Mouse (Mus musculus) limb, embryonic 11.5 days (tissue): Measurements from ENCODE around the gene Mcm5. TPM values are rescaled to one million over a fixed set of nuclear protein-coding genes. Genes with fewer than 3 reads are reported as not detected.
A peak's percentile ranks its signal among the peaks of the same experiment; 100 is the strongest.

Experiments
- ATAC-seq: fragments of 200-750 bp; cut with Nextera tagmentation; 2 replicates; pipeline ENCODE4 v1.8.0; 2017; ENCODE audit warnings: low read depth; ENCODE audit not compliant: insufficient number of reproducible peaks, low FRiP score, low TSS enrichment
- DNase-seq: peaks from one replicate; pipeline ENCODE4 v3.0.0-alpha.2; 2015; ENCODE audit warnings: low spot score
- H3K27ac ChIP-seq: fragments of 300-500 bp; sonication (generic); replicated peaks from 2 replicates; pipeline ENCODE4 v1.5.1; 2014; ENCODE audit warnings: low read depth, mild to moderate bottlenecking, low read length
- H3K27me3 ChIP-seq: fragments of 300-500 bp; sonication (generic); 2 replicates; pipeline ENCODE4 v1.6.1; 2014; ENCODE audit warnings: mild to moderate bottlenecking, low read length, mixed read lengths; ENCODE audit not compliant: control insufficient read depth, insufficient read depth
- H3K36me3 ChIP-seq: fragments of 300-500 bp; sonication (generic); 2 replicates; pipeline ENCODE4 v1.6.1; 2014; ENCODE audit warnings: mild to moderate bottlenecking, low read length, moderate library complexity, mixed read lengths; ENCODE audit not compliant: control insufficient read depth, insufficient read depth
- H3K4me1 ChIP-seq: fragments of 300-500 bp; sonication (generic); 2 replicates; pipeline ENCODE4 v1.6.1; 2014; ENCODE audit warnings: low read length, mixed read lengths; ENCODE audit not compliant: control insufficient read depth, insufficient read depth
- H3K4me2 ChIP-seq: fragments of 300-500 bp; sonication (generic); 2 replicates; pipeline ENCODE4 v1.6.1; 2014; ENCODE audit warnings: low read depth, mild to moderate bottlenecking, moderate library complexity; ENCODE audit not compliant: severe bottlenecking
- H3K4me3 ChIP-seq: fragments of 300-500 bp; sonication (generic); 2 replicates; pipeline ENCODE4 v1.5.1; 2014; ENCODE audit warnings: low read depth, low read length
- H3K9ac ChIP-seq: fragments of 300-500 bp; sonication (generic); 2 replicates; pipeline ENCODE4 v1.6.1; 2014; ENCODE audit warnings: mild to moderate bottlenecking, low read length
- H3K9me3 ChIP-seq: fragments of 300-500 bp; sonication (generic); 2 replicates; pipeline ENCODE4 v1.6.1; 2016; ENCODE audit warnings: low read length; ENCODE audit not compliant: control insufficient read depth
- WGBS: fragments of 180-500 bp; shearing (Covaris S2); extraction: QIAGEN DNeasy Blood & Tissue Kit; methylation state at CpG from one replicate; pipeline ENCODE4 v1.1.7; 2014; 5-methylcytosine and 5-hydroxymethylcytosine counted together
- polyA plus RNA-seq: library from polyadenylated mRNA; unstranded; fragments of >200 nt; fragmentation: Nextera tagmentation; extraction: Ambion mirVana; gene quantifications from 2 replicates; pipeline ENCODE4 v1.2.1, GENCODE M21; 2014

Gene Mcm5
- 279 and 284 TPM in 2 replicates for polyA plus RNA-seq

DNA sequence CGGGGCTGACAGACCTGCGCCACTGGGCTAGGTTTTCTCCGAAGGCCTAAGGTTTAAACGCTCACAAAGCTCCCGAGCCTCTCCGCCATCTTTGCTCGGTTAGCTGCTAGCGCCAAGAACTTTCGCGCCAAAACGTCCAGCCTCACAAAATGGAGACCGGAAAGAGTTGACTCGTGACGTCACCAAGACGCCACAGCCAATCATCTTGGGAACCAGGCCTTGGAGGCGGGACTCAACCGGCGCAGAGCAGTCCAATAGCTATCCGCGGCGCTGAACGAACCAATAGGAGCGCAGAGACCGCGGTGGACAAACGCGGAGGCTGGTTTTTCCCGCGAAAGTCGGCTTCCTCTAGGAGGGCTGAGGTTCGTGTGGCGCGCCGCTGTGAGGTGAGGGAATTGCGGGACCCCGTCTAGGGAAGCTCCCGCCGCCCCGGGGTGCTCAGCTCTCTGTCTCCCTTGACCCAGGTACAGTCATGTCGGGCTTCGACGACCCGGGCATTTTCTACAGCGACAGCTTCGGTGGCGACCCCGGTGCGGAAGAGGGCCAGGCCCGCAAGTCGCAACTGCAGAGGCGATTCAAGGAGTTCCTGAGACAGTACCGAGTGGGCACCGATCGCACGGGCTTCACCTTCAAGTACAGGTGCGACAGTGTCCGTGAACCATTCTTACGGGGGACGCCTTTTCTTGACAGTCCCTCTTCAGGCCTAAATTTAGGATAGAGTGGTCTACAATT, at the start of gene Mcm5:
Gene Mcm5 (plus strand): TSS at position 334 of the 732 bp plus-strand sequence.
- under 1% methylated on average over 59 of the region's 59 CpGs for WGBS
- Histone ChIP-seq H3K27ac (peak within 1 kb of the TSS; percentile 78; the same call in 1 of the 2 replicates), H3K9ac (peak within 1 kb of the TSS; percentile 93), H3K9me3 (no peaks in the 10 kb centered on the region), H3K4me3 (peak within 1 kb of the TSS; percentile 93), H3K4me1 (peaks cover 4% of the 10 kb centered on the region; the same call in 1 of the 2 replicates), H3K36me3 (peaks cover 23% of the 10 kb centered on the region), H3K4me2 (peak within 1 kb of the TSS; percentile 94), H3K27me3 (no peaks in the 10 kb centered on the region)
- peak; percentile 100 for DNase-seq
- ATAC-seq: peak; percentile 98

DNA sequence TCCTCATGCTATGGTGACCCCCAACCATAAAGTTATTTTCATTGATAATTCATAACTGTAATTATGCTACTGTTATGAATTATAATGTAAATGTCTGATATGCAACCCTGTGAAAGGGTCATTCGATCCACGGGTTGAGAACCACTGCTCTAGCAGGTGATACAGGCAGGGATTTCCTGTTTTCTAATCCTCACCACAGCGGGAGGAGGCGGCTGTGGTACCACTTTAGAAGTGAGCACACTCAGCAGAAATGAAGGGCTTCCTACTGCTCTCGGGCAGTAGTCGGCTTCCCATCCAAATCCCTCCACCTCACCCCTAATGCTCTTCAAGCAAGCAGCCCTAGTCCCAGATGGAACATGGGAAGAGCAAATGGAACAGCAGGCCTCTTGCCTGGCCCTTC, 49.3 kb upstream of the Mcm5 start:
- Histone ChIP-seq H3K27ac (no peak overlapping the region), H3K27me3 (no peaks in the 10 kb centered on the region), H3K9me3 (no peaks in the 10 kb centered on the region), H3K4me2 (no peak overlapping the region), H3K36me3 (no peaks in the 10 kb centered on the region), H3K4me1 (no peaks in the 10 kb centered on the region), H3K4me3 (no peak overlapping the region), H3K9ac (no peak overlapping the region)
- WGBS: 78% methylated on average over 6 of the region's 6 CpGs
- DNase-seq (no peak), ATAC-seq (no peak)

DNA sequence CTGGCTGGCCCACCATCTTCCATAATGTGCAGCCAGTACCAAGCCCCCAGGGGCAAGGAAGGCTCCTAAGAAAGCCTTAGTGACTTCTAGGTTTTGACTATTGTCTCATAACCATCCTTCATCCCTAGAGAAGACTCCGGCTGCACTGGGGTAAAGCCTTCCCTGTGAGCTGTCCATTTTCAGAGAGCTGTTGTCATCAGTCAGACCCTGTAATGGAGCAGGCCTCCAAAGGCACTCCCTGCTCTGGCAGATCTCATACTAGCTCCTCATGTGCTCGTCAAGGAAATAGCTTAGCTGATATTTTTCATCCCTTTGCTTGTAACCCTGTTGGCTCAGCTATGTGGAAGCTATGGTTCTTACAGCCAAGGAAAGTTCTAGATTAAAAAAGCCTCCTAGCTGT, 48.6 kb upstream of the Mcm5 start:
- WGBS: 83% methylated on average over 2 of the region's 2 CpGs
- no peak overlapping the region for H3K27ac ChIP-seq
- no peaks in the 10 kb centered on the region for H3K36me3 ChIP-seq
- H3K4me2 ChIP-seq: no peak overlapping the region
- H3K4me3 ChIP-seq: no peak overlapping the region
- no peaks in the 10 kb centered on the region for H3K9me3 ChIP-seq
- DNase-seq (no peak), ATAC-seq (no peak)
- H3K4me1 ChIP-seq: no peaks in the 10 kb centered on the region
- H3K27me3 ChIP-seq: no peaks in the 10 kb centered on the region
- H3K9ac ChIP-seq: no peak overlapping the region

DNA sequence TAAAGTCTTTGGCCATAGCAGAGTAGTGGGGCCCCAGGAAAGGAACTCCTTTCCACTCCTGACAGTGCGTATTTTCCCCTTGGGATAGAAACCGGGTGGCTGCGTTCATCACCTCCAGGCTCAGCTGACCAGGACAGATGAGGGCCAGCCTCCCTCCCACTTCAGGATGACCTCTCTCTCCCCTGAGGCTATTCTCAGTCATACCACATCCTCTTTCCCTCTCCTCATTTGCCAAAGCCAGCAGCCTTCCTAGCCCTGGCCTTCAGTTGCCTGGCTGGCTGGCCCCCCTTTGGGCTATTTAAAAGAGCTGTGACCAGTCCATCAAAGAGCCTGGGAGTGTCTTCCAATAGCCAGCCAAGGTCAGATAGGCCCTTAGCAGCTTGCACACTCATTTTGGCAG, 46.1 kb upstream of the Mcm5 start:
- Histone ChIP-seq H3K9me3 (no peaks in the 10 kb centered on the region), H3K4me1 (no peaks in the 10 kb centered on the region), H3K36me3 (no peaks in the 10 kb centered on the region), H3K27ac (no peak overlapping the region), H3K27me3 (no peaks in the 10 kb centered on the region), H3K4me2 (no peak overlapping the region), H3K4me3 (no peak overlapping the region), H3K9ac (no peak overlapping the region)
- ATAC-seq (no peak), DNase-seq (no peak)
- 83% methylated on average over 3 of the region's 3 CpGs for WGBS

DNA sequence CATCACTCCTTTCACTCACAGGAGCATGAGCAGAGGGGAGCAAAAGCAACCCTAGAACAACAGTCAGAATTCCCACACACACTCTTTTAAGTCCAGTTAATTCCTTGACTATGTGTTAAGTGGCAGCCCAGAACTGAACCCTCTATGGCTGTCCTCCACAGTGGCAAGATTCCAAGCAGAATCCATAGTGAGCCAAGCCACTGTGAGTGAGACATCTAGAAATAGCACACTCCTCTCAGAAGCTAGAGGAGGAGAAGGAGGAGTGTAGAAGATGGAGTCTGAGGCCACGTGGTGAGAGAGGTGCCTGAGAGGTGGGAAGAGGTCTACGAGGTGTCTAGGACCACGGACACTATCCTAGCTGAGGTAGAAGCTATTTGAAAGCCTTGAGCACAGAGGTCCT, 44.6 kb upstream of the Mcm5 start:
- H3K9me3 ChIP-seq: no peaks in the 10 kb centered on the region
- DNase-seq (no peak), ATAC-seq (no peak)
- no peaks in the 10 kb centered on the region for H3K4me1 ChIP-seq
- H3K4me3 ChIP-seq: no peak overlapping the region
- WGBS: 91% methylated on average over 3 of the region's 3 CpGs
- no peak overlapping the region for H3K9ac ChIP-seq
- no peak overlapping the region for H3K27ac ChIP-seq
- H3K27me3 ChIP-seq: no peaks in the 10 kb centered on the region
- no peak overlapping the region for H3K4me2 ChIP-seq
- no peaks in the 10 kb centered on the region for H3K36me3 ChIP-seq

DNA sequence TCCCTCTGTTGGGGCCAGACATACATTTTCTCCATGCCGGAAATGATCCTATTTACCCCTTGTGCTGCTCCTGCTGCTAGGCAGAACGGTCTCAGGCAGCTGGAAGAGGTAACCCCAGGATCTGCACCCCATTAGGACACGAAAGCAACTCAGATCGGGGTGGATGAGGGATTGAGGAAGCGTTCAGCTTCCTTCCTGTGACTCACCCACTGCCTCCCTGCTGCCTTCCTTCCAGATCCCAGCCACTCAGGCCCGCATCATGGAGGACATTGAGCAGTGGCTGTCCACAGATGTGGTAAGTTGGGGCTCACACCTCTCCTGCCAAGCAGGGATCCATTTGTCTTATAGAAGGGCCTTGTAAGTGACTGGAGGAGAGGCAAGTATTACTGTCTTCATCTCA, 42.1 kb upstream of the Mcm5 start:
- Histone ChIP-seq H3K4me2 (no peak overlapping the region), H3K4me1 (no peaks in the 10 kb centered on the region), H3K4me3 (no peak overlapping the region), H3K27me3 (no peaks in the 10 kb centered on the region), H3K9ac (no peak overlapping the region), H3K9me3 (no peaks in the 10 kb centered on the region), H3K36me3 (no peaks in the 10 kb centered on the region), H3K27ac (no peak overlapping the region)
- DNase-seq: no peak
- 86% methylated on average over 6 of the region's 6 CpGs for WGBS
- no peak for ATAC-seq

DNA sequence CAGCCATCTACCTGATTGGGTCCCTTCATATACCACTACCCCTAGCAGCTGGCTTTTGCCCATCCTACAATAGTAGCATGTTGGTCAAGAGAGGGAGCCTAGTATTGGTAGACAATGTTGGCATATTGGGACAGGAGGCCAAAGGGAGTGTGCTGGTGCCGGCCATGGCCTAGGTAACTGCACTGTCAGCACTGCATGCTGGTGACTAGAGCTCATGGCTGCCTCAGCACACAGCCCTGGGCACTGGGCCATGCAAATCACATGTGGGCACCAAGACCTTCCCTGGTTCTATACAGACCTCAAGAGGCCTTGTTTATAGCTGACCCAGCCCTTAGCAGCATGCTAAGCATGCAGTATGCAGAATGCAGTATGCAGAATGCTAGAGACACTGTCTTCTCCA, 39.1 kb upstream of the Mcm5 start:
- Histone ChIP-seq H3K27me3 (no peaks in the 10 kb centered on the region), H3K9ac (no peak overlapping the region), H3K4me2 (no peak overlapping the region), H3K36me3 (no peaks in the 10 kb centered on the region), H3K9me3 (no peaks in the 10 kb centered on the region), H3K4me3 (no peak overlapping the region), H3K27ac (no peak overlapping the region), H3K4me1 (no peaks in the 10 kb centered on the region)
- WGBS: 83% methylated on average over 1 of the region's 1 CpGs
- DNase-seq: no peak
- no peak for ATAC-seq

DNA sequence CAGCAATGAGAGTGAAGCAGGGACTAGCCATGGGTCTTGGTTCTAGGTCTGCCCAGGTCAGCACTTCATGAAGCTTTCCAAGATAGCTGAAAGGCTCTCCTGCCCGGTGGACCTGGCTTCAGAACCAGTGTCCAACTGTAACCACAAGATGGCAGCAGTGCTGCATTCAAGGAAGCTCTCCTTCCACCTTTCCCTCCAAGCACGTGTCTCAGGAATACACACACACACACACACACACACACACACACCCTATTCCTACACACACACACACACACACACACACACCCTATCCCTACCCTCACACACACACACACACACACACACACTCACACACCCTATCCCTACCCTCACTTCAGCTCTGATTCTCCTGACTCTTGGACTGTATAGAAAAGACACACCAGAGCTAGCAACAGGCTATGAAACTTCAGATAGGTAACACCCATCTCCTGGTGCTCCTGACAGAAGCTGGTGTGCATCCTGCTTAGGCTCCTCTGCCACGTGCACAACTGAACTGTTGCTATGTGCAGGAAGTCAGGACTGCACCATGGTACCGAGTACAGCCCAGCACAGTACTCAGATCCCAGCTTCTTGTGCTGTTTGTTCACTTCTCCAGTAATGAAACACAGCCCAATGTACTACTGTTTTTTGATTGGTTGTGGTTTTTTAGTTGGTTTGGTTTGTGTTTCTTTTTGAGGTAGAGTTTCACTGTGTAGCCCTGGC, 37.6 kb upstream of the Mcm5 start:
- Histone ChIP-seq H3K9me3 (no peaks in the 10 kb centered on the region), H3K4me1 (no peaks in the 10 kb centered on the region), H3K4me3 (no peak overlapping the region), H3K27me3 (no peaks in the 10 kb centered on the region), H3K27ac (no peak overlapping the region), H3K4me2 (no peak overlapping the region), H3K9ac (no peak overlapping the region), H3K36me3 (no peaks in the 10 kb centered on the region)
- 27% methylated on average over 4 of the region's 4 CpGs for WGBS
- ATAC-seq (peak; percentile 78), DNase-seq (peak; percentile 86)
